Mouse (Mus musculus) G1E (cell line): ENCODE data around the gene Dok1. TPM values are rescaled to one million over a fixed set of nuclear protein-coding genes. Genes with fewer than 3 reads are reported as not detected.
A peak's percentile ranks its signal among the peaks of the same experiment; 100 is the strongest.

Source experiments
- ATAC-seq: 2 replicates; pipeline ENCODE4 v1.8.0; 2016; ENCODE audit warnings: mild to moderate bottlenecking; ENCODE audit not compliant: insufficient number of reproducible peaks, poor library complexity, low FRiP score, severe bottlenecking; ENCODE audit errors: extremely low read depth
- DNase-seq: peaks from one replicate; pipeline ENCODE4 v3.0.0; 2012; ENCODE audit warnings: low spot score
- H3K27me3 ChIP-seq: 2 replicates; pipeline ENCODE4 v1.6.1; 2012; ENCODE audit warnings: mild to moderate bottlenecking, low read length, inconsistent platforms; ENCODE audit not compliant: insufficient read depth
- H3K36me3 ChIP-seq: replicated peaks from 2 replicates; pipeline ENCODE3; 2012; ENCODE audit warnings: mild to moderate bottlenecking, inconsistent platforms
- H3K4me1 ChIP-seq: 2 replicates; pipeline ENCODE4 v1.6.1; 2012; ENCODE audit warnings: low read depth, low read length, inconsistent platforms, mixed read lengths; ENCODE audit not compliant: insufficient read depth
- H3K4me3 ChIP-seq: 2 replicates; pipeline ENCODE4 v1.5.1; 2012; ENCODE audit warnings: low read depth, mild to moderate bottlenecking, inconsistent platforms, low read length, moderate library complexity, mixed read lengths
- H3K9me3 ChIP-seq: replicated peaks from 2 replicates; pipeline ENCODE4 v1.6.1; 2012; ENCODE audit warnings: inconsistent platforms
- CTCF ChIP-seq: IDR thresholded peaks from 2 replicates; pipeline ENCODE4 v1.5.1; 2012; ENCODE audit warnings: low read depth, low read length, inconsistent platforms, mixed read lengths
- GATA1 ChIP-seq: IDR thresholded peaks from 2 replicates; pipeline ENCODE4 v1.6.1; 2012; ENCODE audit warnings: borderline replicate concordance, low read length, inconsistent platforms, mixed read lengths
- GATA2 ChIP-seq: IDR thresholded peaks from 2 replicates; pipeline ENCODE4 v1.6.1; 2012; ENCODE audit warnings: low read depth, low read length, inconsistent platforms, borderline replicate concordance
- POLR2AphosphoS5 ChIP-seq: IDR thresholded peaks from 2 replicates; pipeline ENCODE4 v1.6.1; 2012; ENCODE audit warnings: low read depth, low read length, inconsistent platforms; ENCODE audit not compliant: insufficient replicate concordance
- TAL1 ChIP-seq: conservative IDR thresholded peaks from 2 replicates; pipeline ENCODE4 v1.6.1; 2012; ENCODE audit warnings: low read depth, low read length, inconsistent platforms, mixed read lengths
- polyA plus RNA-seq: library from polyadenylated mRNA; stranded (reverse); fragments of >175 nt; gene quantifications from 2 replicates; pipeline ENCODE4 v1.2.3, GENCODE M21; 2012
- total RNA-seq, 2 experiments: library from RNA; stranded (forward) in 1 of 2; stranded (reverse) in 1 of 2; fragments of 200-1000 nt in 1 of 2; fragments of >200 nt in 1 of 2; fragmentation: Nextera tagmentation in 1 of 2; gene quantifications; 2 replicates each; pipeline ENCODE4 v1.2.3; 2014 to 2017

Gene Dok1
- total and polyA plus RNA-seq, 3 experiments = 7.8 to 82.5 (median 28.4) TPM

- DNase-seq (no peak), ATAC-seq (no peak)
- Histone ChIP-seq H3K4me1 (peaks cover 46% of the 10 kb centered on the region), H3K4me3 (no peak overlapping the region), H3K36me3 (no peaks in the 10 kb centered on the region), H3K9me3 (peaks cover 2% of the 10 kb centered on the region; the same call in 1 of the 2 replicates), H3K27me3 (no peaks in the 10 kb centered on the region)
- TF ChIP-seq GATA1 (no peak), TAL1 (no peak), POLR2AphosphoS5 (no peak), GATA2 (no peak), CTCF (no peak)
These were observed 22.0 kb downstream of the Dok1 start for GRCm38 (mm10) chr6:83011255-83011654.

GRCm38 (mm10) chr6:83010010-83010409 lies 23.3 kb downstream of the Dok1 start:
- Histone ChIP-seq H3K9me3 (peaks cover 2% of the 10 kb centered on the region; the same call in 1 of the 2 replicates), H3K36me3 (no peaks in the 10 kb centered on the region), H3K4me3 (no peak overlapping the region), H3K4me1 (peaks cover 50% of the 10 kb centered on the region), H3K27me3 (no peaks in the 10 kb centered on the region)
- TF ChIP-seq GATA2 (no peak), CTCF (no peak), GATA1 (no peak), TAL1 (no peak), POLR2AphosphoS5 (no peak)
- ATAC-seq (no peak), DNase-seq (no peak)

- no peak for ATAC-seq
- H3K36me3 ChIP-seq = no peaks in the 10 kb centered on the region
These were observed 24.6 kb downstream of the Dok1 start for GRCm38 (mm10) chr6:83008659-83009058.

GRCm38 (mm10) chr6:83006114-83006513 lies 27.2 kb downstream of the Dok1 start:
- ATAC-seq = no peak
- DNase-seq = no peak
- Histone ChIP-seq H3K4me3 (no peak overlapping the region), H3K9me3 (no peaks in the 10 kb centered on the region), H3K27me3 (no peaks in the 10 kb centered on the region), H3K36me3 (no peaks in the 10 kb centered on the region), H3K4me1 (peaks cover 43% of the 10 kb centered on the region)
- TF ChIP-seq GATA1 = no peak
- TF ChIP-seq POLR2AphosphoS5 = no peak
- no peak for TF ChIP-seq GATA2
- TF ChIP-seq CTCF = no peak
- TF ChIP-seq TAL1 = no peak

More at GRCm38 (mm10) chr6:83008659-83009058, 24.6 kb downstream of the Dok1 start:
- Histone ChIP-seq H3K27me3 (no peaks in the 10 kb centered on the region), H3K9me3 (peaks cover 2% of the 10 kb centered on the region; the same call in 1 of the 2 replicates), H3K4me3 (no peak overlapping the region), H3K4me1 (peaks cover 50% of the 10 kb centered on the region)
- TF ChIP-seq TAL1 (no peak), CTCF (no peak), GATA2 (no peak), POLR2AphosphoS5 (no peak), GATA1 (no peak)
- no peak for DNase-seq

- DNase-seq = no peak
- Histone ChIP-seq H3K4me1 (peaks cover 39% of the 10 kb centered on the region), H3K27me3 (no peaks in the 10 kb centered on the region), H3K9me3 (no peaks in the 10 kb centered on the region), H3K36me3 (no peaks in the 10 kb centered on the region), H3K4me3 (peak overlapping the region; percentile 9; the same call in 1 of the 2 replicates)
- TF ChIP-seq CTCF (no peak), POLR2AphosphoS5 (no peak), GATA1 (no peak), TAL1 (no peak), GATA2 (no peak)
- no peak for ATAC-seq
These were observed 27.7 kb downstream of the Dok1 start for GRCm38 (mm10) chr6:83005444-83006011.

GRCm38 (mm10) chr6:83004872-83005271 lies 28.4 kb downstream of the Dok1 start:
- ATAC-seq = peak; percentile 81
- H3K4me3 ChIP-seq = peak overlapping the region; percentile 37; the same call in 1 of the 2 replicates
- H3K36me3 ChIP-seq = no peaks in the 10 kb centered on the region
- no peaks in the 10 kb centered on the region for H3K27me3 ChIP-seq
- no peaks in the 10 kb centered on the region for H3K9me3 ChIP-seq
- peak; percentile 69 for DNase-seq
- TF ChIP-seq GATA1 = no peak
- no peak for TF ChIP-seq GATA2
- TF ChIP-seq POLR2AphosphoS5 = no peak
- no peak for TF ChIP-seq TAL1
- TF ChIP-seq CTCF = no peak
- peaks cover 33% of the 10 kb centered on the region for H3K4me1 ChIP-seq
